Mouse (Mus musculus): ENCODE data around the gene Lonp1. TPM values are rescaled to one million over a fixed set of nuclear protein-coding genes. Genes with fewer than 3 reads are reported as not detected.
"Not testable (repeated sequence)": the region's sequence is repeated elsewhere in the genome, so short reads cannot be mapped to it uniquely, and the experiment has no call there.

Lonp1 gene
- polyA plus RNA-seq, 1 experiment, result 74.5 TPM

- WGBS, result 93% methylated on average over 9 of the region's 11 CpGs
- Histone ChIP-seq H3K27ac (ENCODE audit: control insufficient read depth, insufficient read depth, low read length) (no peak overlapping the region), H3K4me1 (replicated peaks; ENCODE audit: control insufficient read depth, insufficient read depth, low read length) (peaks cover 13% of the 10 kb centered on the region), H3K4me3 (ENCODE audit: control insufficient read depth, insufficient read depth, low read length) (no peak overlapping the region), H3K27me3 (ENCODE audit: control insufficient read depth, insufficient read depth, low read length) (no peaks in the 10 kb centered on the region), H3K36me3 (ENCODE audit: control insufficient read depth, insufficient read depth, low read length) (peaks cover 18% of the 10 kb centered on the region; the same call in 1 of the 2 replicates)
- no peak for DNase-seq
- no peak for TF ChIP-seq CTCF (IDR thresholded peaks at IDR 0.05; ENCODE audit: borderline replicate concordance, control insufficient read depth, extremely low read depth, insufficient read depth, low read length, poor library complexity)
- TF ChIP-seq POLR2A (IDR thresholded peaks at IDR 0.05; ENCODE audit: control insufficient read depth, extremely low read depth, insufficient read depth, low read length, poor library complexity), result no peak
Observed at GRCm38 (mm10) chr17:56615136-56615784, 11.4 kb downstream of the Lonp1 start.

GRCm38 (mm10) chr17:56614391-56615135, 12.1 kb downstream of the Lonp1 start:
- TF ChIP-seq CTCF (IDR thresholded peaks at IDR 0.05; ENCODE audit: borderline replicate concordance, control insufficient read depth, extremely low read depth, insufficient read depth, low read length, poor library complexity) (no peak), POLR2A (IDR thresholded peaks at IDR 0.05; ENCODE audit: control insufficient read depth, extremely low read depth, insufficient read depth, low read length, poor library complexity) (no peak)

GRCm38 (mm10) chr17:56613893-56614292, 12.8 kb downstream of the Lonp1 start:
- Histone ChIP-seq H3K27ac (ENCODE audit: control insufficient read depth, insufficient read depth, low read length) (peak overlapping the region; percentile 1; the same call in 1 of the 2 replicates), H3K4me1 (replicated peaks; ENCODE audit: control insufficient read depth, insufficient read depth, low read length) (peaks cover 21% of the 10 kb centered on the region), H3K36me3 (ENCODE audit: control insufficient read depth, insufficient read depth, low read length) (peaks cover 13% of the 10 kb centered on the region; the same call in 1 of the 2 replicates), H3K4me3 (ENCODE audit: control insufficient read depth, insufficient read depth, low read length) (peak overlapping the region; percentile 94)
- peak; percentile 25 for DNase-seq
- WGBS, result 1% methylated on average over 26 of the region's 26 CpGs
- H3K27me3 ChIP-seq (ENCODE audit: control insufficient read depth, insufficient read depth, low read length), result not testable (repeated sequence)

More at GRCm38 (mm10) chr17:56614391-56615135, 12.1 kb downstream of the Lonp1 start:
- Histone ChIP-seq H3K4me3 (ENCODE audit: control insufficient read depth, insufficient read depth, low read length) (peak overlapping the region; percentile 94), H3K27me3 (ENCODE audit: control insufficient read depth, insufficient read depth, low read length) (no peaks in the 10 kb centered on the region), H3K36me3 (ENCODE audit: control insufficient read depth, insufficient read depth, low read length) (peaks cover 18% of the 10 kb centered on the region; the same call in 1 of the 2 replicates), H3K27ac (ENCODE audit: control insufficient read depth, insufficient read depth, low read length) (no peak overlapping the region), H3K4me1 (replicated peaks; ENCODE audit: control insufficient read depth, insufficient read depth, low read length) (peaks cover 18% of the 10 kb centered on the region)
- DNase-seq, result no peak
- 34% methylated on average over 14 of the region's 14 CpGs for WGBS

- Histone ChIP-seq H3K4me3 (ENCODE audit: control insufficient read depth, insufficient read depth, low read length) (peak within 1 kb of the TSS; percentile 94), H3K27me3 (ENCODE audit: control insufficient read depth, insufficient read depth, low read length) (no peaks in the 10 kb centered on the region), H3K36me3 (ENCODE audit: control insufficient read depth, insufficient read depth, low read length) (peaks cover 9% of the 10 kb centered on the region; the same call in 1 of the 2 replicates), H3K4me1 (replicated peaks; ENCODE audit: control insufficient read depth, insufficient read depth, low read length) (peaks cover 27% of the 10 kb centered on the region), H3K27ac (ENCODE audit: control insufficient read depth, insufficient read depth, low read length) (peak within 1 kb of the TSS; percentile 1; the same call in 1 of the 2 replicates)
- TF ChIP-seq POLR2A (IDR thresholded peaks at IDR 0.05; ENCODE audit: control insufficient read depth, extremely low read depth, insufficient read depth, low read length, poor library complexity), result peak; percentile 91
- TF ChIP-seq CTCF (IDR thresholded peaks at IDR 0.05; ENCODE audit: borderline replicate concordance, control insufficient read depth, extremely low read depth, insufficient read depth, low read length, poor library complexity), result peak; percentile 97
- DNase-seq, result peak; percentile 94
- WGBS, result under 1% methylated on average over 52 of the region's 52 CpGs
Observed at GRCm38 (mm10) chr17:56613236-56613844, 13.3 kb downstream of the Lonp1 start, which contains the start of gene Rpl36. TSS of gene Rpl36 (plus strand) at chr17:56613416.

- H3K27ac ChIP-seq (ENCODE audit: control insufficient read depth, insufficient read depth, low read length); H3K36me3 ChIP-seq (ENCODE audit: control insufficient read depth, insufficient read depth, low read length); H3K27me3 ChIP-seq (ENCODE audit: control insufficient read depth, insufficient read depth, low read length); DNase-seq; H3K4me3 ChIP-seq (ENCODE audit: control insufficient read depth, insufficient read depth, low read length): not testable (repeated sequence)
- peaks cover 27% of the 10 kb centered on the region for H3K4me1 ChIP-seq (replicated peaks; ENCODE audit: control insufficient read depth, insufficient read depth, low read length)
- WGBS, result 93% methylated on average over 10 of the region's 10 CpGs
Observed at GRCm38 (mm10) chr17:56612565-56612939, 14.1 kb downstream of the Lonp1 start.

GRCm38 (mm10) chr17:56611861-56612564, 14.7 kb downstream of the Lonp1 start:
- no peak for TF ChIP-seq CTCF (IDR thresholded peaks at IDR 0.05; ENCODE audit: borderline replicate concordance, control insufficient read depth, extremely low read depth, insufficient read depth, low read length, poor library complexity)
- no peak for TF ChIP-seq POLR2A (IDR thresholded peaks at IDR 0.05; ENCODE audit: control insufficient read depth, extremely low read depth, insufficient read depth, low read length, poor library complexity)
- H3K4me3 ChIP-seq (ENCODE audit: control insufficient read depth, insufficient read depth, low read length), result no peak overlapping the region
- 66% methylated on average over 14 of the region's 14 CpGs for WGBS
- DNase-seq, result peak; percentile 30
- H3K27me3 ChIP-seq (ENCODE audit: control insufficient read depth, insufficient read depth, low read length), result no peaks in the 10 kb centered on the region
- H3K27ac ChIP-seq (ENCODE audit: control insufficient read depth, insufficient read depth, low read length), result no peak overlapping the region
- no peaks in the 10 kb centered on the region for H3K36me3 ChIP-seq (ENCODE audit: control insufficient read depth, insufficient read depth, low read length)
- H3K4me1 ChIP-seq (replicated peaks; ENCODE audit: control insufficient read depth, insufficient read depth, low read length), result peaks cover 27% of the 10 kb centered on the region
